Mouse (Mus musculus) kidney, embryonic 14.5 days (tissue): ENCODE data around the gene 1700092M07Rik. TPM values are rescaled to one million over a fixed set of nuclear protein-coding genes. Genes with fewer than 3 reads are reported as not detected.

Experiments used
- ATAC-seq: fragments of 200-750 bp; cut with Nextera tagmentation; 2 replicates; pipeline ENCODE4 v1.8.0; 2017; ENCODE audit warnings: moderate number of reproducible peaks, mild to moderate bottlenecking, moderate TSS enrichment, moderate library complexity; ENCODE audit not compliant: low FRiP score, low TSS enrichment
- H3K27ac ChIP-seq: fragments of 300-500 bp; sonication (generic); 2 replicates; pipeline ENCODE4 v1.5.1; 2014; ENCODE audit warnings: low read depth, mild to moderate bottlenecking, low read length, moderate library complexity, mixed read lengths
- H3K27me3 ChIP-seq: fragments of 300-500 bp; sonication (generic); 2 replicates; pipeline ENCODE4 v1.6.1; 2014; ENCODE audit warnings: mild to moderate bottlenecking, low read length; ENCODE audit not compliant: control insufficient read depth, insufficient read depth
- H3K36me3 ChIP-seq: fragments of 300-500 bp; sonication (generic); 2 replicates; pipeline ENCODE4 v1.6.1; 2014; ENCODE audit warnings: low read length, mixed read lengths; ENCODE audit not compliant: control insufficient read depth, insufficient read depth
- H3K4me1 ChIP-seq: fragments of 300-500 bp; sonication (generic); 2 replicates; pipeline ENCODE4 v1.6.1; 2014; ENCODE audit warnings: low read length, mixed read lengths; ENCODE audit not compliant: control insufficient read depth, insufficient read depth
- H3K4me2 ChIP-seq: fragments of 300-500 bp; sonication (generic); replicated peaks from 2 replicates; pipeline ENCODE4 v1.6.1; 2014; ENCODE audit warnings: low read depth, mild to moderate bottlenecking, low read length
- H3K4me3 ChIP-seq: fragments of 300-500 bp; sonication (generic); 2 replicates; pipeline ENCODE4 v1.5.1; 2014; ENCODE audit warnings: mild to moderate bottlenecking, low read length
- H3K9ac ChIP-seq: fragments of 300-500 bp; sonication (generic); 2 replicates; pipeline ENCODE4 v1.6.1; 2014; ENCODE audit warnings: low read depth, mild to moderate bottlenecking, low read length, moderate library complexity
- H3K9me3 ChIP-seq: fragments of 300-500 bp; sonication (generic); 2 replicates; pipeline ENCODE4 v1.6.1; 2016; ENCODE audit warnings: low read length; ENCODE audit not compliant: control insufficient read depth
- whole genome bisulfite sequencing: fragments of 180-500 bp; shearing (Covaris S2); extraction: QIAGEN DNeasy Blood & Tissue Kit; methylation state at CpG from one replicate; pipeline ENCODE4 v1.1.7; 2014; 5-methylcytosine and 5-hydroxymethylcytosine counted together
- polyA plus RNA-seq: library from polyadenylated mRNA; unstranded; fragments of >200 nt; fragmentation: Nextera tagmentation; extraction: Ambion mirVana; gene quantifications from 2 replicates; pipeline ENCODE4 v1.2.1, GENCODE M21; 2014

Gene 1700092M07Rik
- polyA plus RNA-seq, 1 experiment from 2014 or later, result 2.3 TPM

- Histone ChIP-seq H3K4me3 (no peak overlapping the region), H3K9me3 (no peaks in the 10 kb centered on the region), H3K27me3 (no peaks in the 10 kb centered on the region), H3K4me2 (no peak overlapping the region), H3K36me3 (peaks cover 21% of the 10 kb centered on the region), H3K27ac (no peak overlapping the region), H3K9ac (no peak overlapping the region), H3K4me1 (peaks cover 4% of the 10 kb centered on the region; the same call in 1 of the 2 replicates)
- 70% methylated on average over 3 of the region's 3 CpGs for whole genome bisulfite sequencing
- ATAC-seq, result no peak
These were observed 6.2 kb upstream of the 1700092M07Rik start for GRCm38 (mm10) chr19:8734334-8734733.

DNA sequence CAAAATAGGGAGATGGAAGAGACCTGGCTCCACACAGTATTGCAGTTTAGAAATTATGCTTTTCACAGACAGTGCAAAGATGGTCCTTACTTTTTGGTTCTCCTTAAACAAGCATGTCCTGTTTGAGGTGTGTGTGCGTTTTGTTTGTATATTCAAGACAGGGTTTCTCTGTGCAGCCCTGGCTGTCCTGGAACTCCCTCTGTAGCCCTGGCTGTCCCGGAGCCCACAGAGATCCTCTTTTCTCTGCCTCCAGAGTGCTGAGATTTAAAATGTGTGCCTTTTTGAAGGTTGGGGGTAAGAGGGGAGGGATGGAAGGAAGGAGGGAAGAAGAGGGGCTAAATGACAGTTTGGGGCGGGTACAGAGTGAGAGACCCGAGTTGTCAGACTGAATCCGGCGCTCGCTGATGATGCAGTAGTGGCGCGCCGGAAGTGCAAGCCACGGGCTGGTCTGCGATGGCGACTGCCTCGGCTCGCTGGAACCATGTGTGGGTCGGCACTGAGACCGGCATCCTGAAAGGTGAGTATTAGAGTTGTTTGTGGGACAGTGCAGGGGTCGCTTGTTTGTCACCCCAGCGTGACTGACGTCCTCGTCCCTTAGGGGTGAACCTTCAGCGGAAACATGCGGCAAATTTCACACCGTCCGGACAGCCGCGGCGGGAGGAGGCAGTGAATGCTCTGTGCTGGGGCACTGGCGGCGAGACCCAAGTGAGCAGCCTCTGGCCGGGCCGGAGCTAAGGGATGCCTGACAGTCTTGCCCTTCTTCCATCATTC is 4.9 kb upstream of the 1700092M07Rik start, which contains the start of gene Wdr74:
Wdr74 (plus strand) TSS at position 439 of the 771 bp plus-strand sequence.
- Histone ChIP-seq H3K27ac (peak within 1 kb of the TSS; percentile 61), H3K9ac (peak within 1 kb of the TSS; percentile 84), H3K27me3 (no peaks in the 10 kb centered on the region), H3K4me1 (peaks cover 7% of the 10 kb centered on the region; the same call in 1 of the 2 replicates), H3K4me2 (peak within 1 kb of the TSS; percentile 77), H3K9me3 (no peaks in the 10 kb centered on the region), H3K36me3 (peaks cover 33% of the 10 kb centered on the region), H3K4me3 (peak within 1 kb of the TSS; percentile 80)
- peak; percentile 94 for ATAC-seq
- under 1% methylated on average over 32 of the region's 32 CpGs for WGBS

DNA sequence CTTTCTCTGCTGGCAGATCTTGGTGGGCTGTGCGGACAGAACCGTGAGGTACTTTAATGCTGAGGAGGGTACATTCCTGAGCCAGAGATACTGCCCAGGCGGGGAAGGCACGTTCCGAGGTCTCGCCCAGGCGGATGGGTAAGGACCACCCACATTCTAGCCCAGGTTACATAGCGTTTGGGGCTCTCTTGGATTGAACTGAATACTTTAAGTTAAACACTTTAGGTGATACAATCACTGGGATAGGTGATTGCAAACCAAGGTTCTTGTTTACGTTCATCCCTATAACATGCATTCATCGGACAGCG is 4.4 kb upstream of the 1700092M07Rik start:
- Histone ChIP-seq H3K27ac (peak overlapping the region; percentile 61), H3K27me3 (no peaks in the 10 kb centered on the region), H3K9me3 (no peaks in the 10 kb centered on the region), H3K9ac (peak overlapping the region; percentile 84), H3K4me3 (peak overlapping the region; percentile 80), H3K4me1 (peaks cover 7% of the 10 kb centered on the region; the same call in 1 of the 2 replicates), H3K36me3 (peaks cover 35% of the 10 kb centered on the region), H3K4me2 (peak overlapping the region; percentile 77)
- 3% methylated on average over 11 of the region's 11 CpGs for WGBS
- ATAC-seq, result peak; percentile 43; the same call in 1 of the 2 replicates

DNA sequence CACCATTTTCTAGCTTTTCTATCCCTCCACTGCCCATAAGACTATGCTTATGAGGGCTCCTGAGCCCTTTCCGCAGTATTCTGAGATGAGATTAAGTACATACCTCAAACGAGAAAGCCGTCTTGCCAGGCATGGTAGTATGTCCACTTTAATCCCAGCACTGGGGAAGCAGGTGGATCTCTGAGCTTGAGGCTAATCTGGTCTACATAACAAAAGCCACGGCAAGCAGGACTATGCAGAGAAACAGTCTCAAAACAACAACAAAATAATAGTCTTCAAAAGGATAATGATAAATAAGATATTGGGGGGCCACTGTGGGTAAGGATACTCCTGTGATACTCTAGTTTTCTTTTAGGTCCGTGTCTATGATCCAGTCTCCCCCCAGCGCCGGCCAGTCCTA is 1.6 kb upstream of the 1700092M07Rik start:
- H3K4me2 ChIP-seq, result no peak overlapping the region
- H3K27me3 ChIP-seq, result no peaks in the 10 kb centered on the region
- H3K4me3 ChIP-seq, result no peak overlapping the region
- peaks cover 48% of the 10 kb centered on the region for H3K36me3 ChIP-seq
- H3K9me3 ChIP-seq, result no peaks in the 10 kb centered on the region
- no peak overlapping the region for H3K9ac ChIP-seq
- no peak overlapping the region for H3K27ac ChIP-seq
- peaks cover 17% of the 10 kb centered on the region; the same call in 1 of the 2 replicates for H3K4me1 ChIP-seq
- ATAC-seq, result no peak
- 92% methylated on average over 7 of the region's 7 CpGs for WGBS

GRCm38 (mm10) chr19:8739646-8740045 is 872 bp upstream of the 1700092M07Rik start:
- H3K4me2 ChIP-seq, result no peak overlapping the region
- no peak overlapping the region for H3K9ac ChIP-seq
- H3K4me3 ChIP-seq, result no peak overlapping the region
- 94% methylated on average over 6 of the region's 6 CpGs for WGBS
- H3K4me1 ChIP-seq, result peaks cover 17% of the 10 kb centered on the region; the same call in 1 of the 2 replicates
- H3K9me3 ChIP-seq, result no peaks in the 10 kb centered on the region
- no peak overlapping the region for H3K27ac ChIP-seq
- H3K36me3 ChIP-seq, result peaks cover 51% of the 10 kb centered on the region
- no peaks in the 10 kb centered on the region for H3K27me3 ChIP-seq
- no peak for ATAC-seq

DNA sequence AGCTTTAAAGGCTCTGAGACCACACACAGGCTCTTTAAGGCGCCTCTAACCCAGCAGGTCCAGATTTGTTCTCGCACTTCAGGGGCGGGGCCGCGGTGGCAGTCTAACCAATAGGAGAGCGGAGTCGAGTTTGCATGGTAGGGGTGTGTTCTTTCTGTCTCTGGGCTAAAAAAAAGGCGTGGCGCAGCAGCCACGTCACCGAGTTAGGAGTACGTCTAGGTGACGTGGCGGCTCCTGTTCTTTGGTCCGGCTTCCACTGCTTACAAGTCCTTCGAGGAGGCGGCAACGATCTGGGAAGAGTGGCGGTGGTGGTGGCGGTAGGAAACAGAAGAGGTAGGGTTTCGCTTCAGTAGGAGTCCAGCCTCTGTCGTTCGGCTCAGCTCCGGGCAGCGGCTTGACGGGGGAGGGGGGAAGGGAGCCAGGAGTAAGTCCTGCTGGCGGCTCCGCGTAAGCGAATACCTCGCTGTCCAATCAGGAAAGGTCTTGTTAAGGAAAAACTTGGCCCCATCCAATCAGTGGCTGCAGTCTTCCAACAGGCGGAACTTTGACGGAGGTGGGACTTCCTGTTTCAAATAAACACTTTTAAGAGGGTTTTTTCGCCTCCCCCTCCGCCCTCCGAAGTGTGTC is 838 bp downstream of the 1700092M07Rik start, which contains the start of gene Stx5a:
Stx5a (plus strand) TSS at position 171 of the 627 bp plus-strand sequence.
- Histone ChIP-seq H3K27me3 (no peaks in the 10 kb centered on the region), H3K4me2 (peak within 1 kb of the TSS; percentile 94), H3K4me3 (peak within 1 kb of the TSS; percentile 76), H3K36me3 (peaks cover 68% of the 10 kb centered on the region), H3K4me1 (peaks cover 17% of the 10 kb centered on the region; the same call in 1 of the 2 replicates), H3K9me3 (no peaks in the 10 kb centered on the region), H3K9ac (peak within 1 kb of the TSS; percentile 93), H3K27ac (peak within 1 kb of the TSS; percentile 98)
- WGBS, result under 1% methylated on average over 36 of the region's 36 CpGs
- ATAC-seq, result peak; percentile 98

DNA sequence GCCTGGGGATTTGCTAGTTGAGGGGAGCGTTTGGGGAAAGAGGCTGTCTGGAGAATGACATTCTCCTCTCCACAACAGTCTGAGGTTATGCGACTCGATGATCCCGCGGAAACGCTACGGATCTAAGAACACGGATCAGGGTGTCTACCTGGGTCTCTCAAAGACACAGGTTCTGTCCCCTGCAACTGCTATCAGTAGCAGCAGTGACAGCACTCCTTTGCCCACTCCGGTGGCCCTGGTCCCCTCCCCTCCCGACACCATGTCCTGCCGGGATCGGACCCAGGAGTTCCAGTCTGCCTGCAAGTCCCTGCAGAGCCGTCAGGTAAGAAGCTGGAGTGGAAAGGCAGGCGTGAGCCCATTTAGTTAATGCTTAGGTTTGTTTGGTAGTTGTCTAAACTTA is 1.7 kb downstream of the 1700092M07Rik start:
- 16% methylated on average over 14 of the region's 14 CpGs for WGBS
- Histone ChIP-seq H3K27ac (peak overlapping the region; percentile 98), H3K4me3 (peak overlapping the region; percentile 76), H3K9me3 (no peaks in the 10 kb centered on the region), H3K36me3 (peaks cover 77% of the 10 kb centered on the region), H3K27me3 (no peaks in the 10 kb centered on the region), H3K4me2 (peak overlapping the region; percentile 94), H3K9ac (peak overlapping the region; percentile 93), H3K4me1 (peaks cover 14% of the 10 kb centered on the region; the same call in 1 of the 2 replicates)
- no peak for ATAC-seq

GRCm38 (mm10) chr19:8745382-8745781 is 4.9 kb downstream of the 1700092M07Rik start:
- Histone ChIP-seq H3K4me3 (no peak overlapping the region), H3K4me1 (peaks cover 11% of the 10 kb centered on the region; the same call in 1 of the 2 replicates), H3K9ac (no peak overlapping the region), H3K36me3 (peaks cover 77% of the 10 kb centered on the region), H3K4me2 (no peak overlapping the region), H3K27ac (no peak overlapping the region), H3K27me3 (no peaks in the 10 kb centered on the region), H3K9me3 (no peaks in the 10 kb centered on the region)
- no peak for ATAC-seq
- WGBS, result 90% methylated on average over 1 of the region's 1 CpGs

GRCm38 (mm10) chr19:8747368-8747767 is 6.8 kb downstream of the 1700092M07Rik start:
- Histone ChIP-seq H3K4me2 (no peak overlapping the region), H3K27ac (no peak overlapping the region), H3K9me3 (no peaks in the 10 kb centered on the region), H3K36me3 (peaks cover 90% of the 10 kb centered on the region), H3K4me1 (peaks cover 7% of the 10 kb centered on the region; the same call in 1 of the 2 replicates), H3K27me3 (no peaks in the 10 kb centered on the region), H3K9ac (no peak overlapping the region), H3K4me3 (no peak overlapping the region)
- WGBS, result 75% methylated on average over 2 of the region's 2 CpGs
- no peak for ATAC-seq
